Mouse (Mus musculus) frontal cortex, postnatal 14 days (tissue): ENCODE data around the gene Gm49776.

Experiments
- DNase-seq, 2 experiments: peaks; one replicate each; pipeline ENCODE4 v3.0.0; 2022; ENCODE audit warnings: low spot score in 2 of 2

The Gm49776 gene

GRCm38 (mm10) chr16:18234671-18235388, 23.3 kb downstream of the Gm49776 start, which contains the start of gene Zdhhc8:
Gene Zdhhc8 (minus strand): TSS chr16:18235136.
- DNase-seq = peak in 1 of 2 experiments; percentile 70

- DNase-seq = no peak
Observed at GRCm38 (mm10) chr16:18233919-18234670, 24.0 kb downstream of the Gm49776 start.

- no peak for DNase-seq
Observed at GRCm38 (mm10) chr16:18233451-18233850, 24.7 kb downstream of the Gm49776 start.

- no peak for DNase-seq
Observed at GRCm38 (mm10) chr16:18231451-18231850, 26.7 kb downstream of the Gm49776 start.

- no peak for DNase-seq
Observed at GRCm38 (mm10) chr16:18231047-18231446, 27.1 kb downstream of the Gm49776 start.

GRCm38 (mm10) chr16:18230617-18231016, 27.5 kb downstream of the Gm49776 start:
- no peak for DNase-seq

GRCm38 (mm10) chr16:18229622-18230021, 28.5 kb downstream of the Gm49776 start:
- peak; percentile 81 for DNase-seq

- no peak for DNase-seq
Observed at GRCm38 (mm10) chr16:18228856-18229255, 29.3 kb downstream of the Gm49776 start.

- DNase-seq = no peak
Observed at GRCm38 (mm10) chr16:18227897-18228422, 30.2 kb downstream of the Gm49776 start.

GRCm38 (mm10) chr16:18227187-18227586, 30.9 kb downstream of the Gm49776 start:
- DNase-seq = no peak

- no peak for DNase-seq
Observed at GRCm38 (mm10) chr16:18222188-18222587, 35.9 kb downstream of the Gm49776 start.

GRCm38 (mm10) chr16:18221543-18221898, 36.6 kb downstream of the Gm49776 start:
- no peak for DNase-seq

- no peak for DNase-seq
Observed at GRCm38 (mm10) chr16:18220856-18221542, 37.1 kb downstream of the Gm49776 start.

- DNase-seq = peak in 1 of 2 experiments; percentile 73
Observed at GRCm38 (mm10) chr16:18220001-18220400, 38.1 kb downstream of the Gm49776 start.

- no peak for DNase-seq
Observed at GRCm38 (mm10) chr16:18218580-18218996, 39.5 kb downstream of the Gm49776 start.

GRCm38 (mm10) chr16:18217579-18217978, 40.5 kb downstream of the Gm49776 start, which contains the start of gene Ccdc188:
Gene Ccdc188 (plus strand): TSS chr16:18217879.
- no peak for DNase-seq

GRCm38 (mm10) chr16:18214858-18215257, 43.3 kb downstream of the Gm49776 start:
- no peak for DNase-seq

- peak; percentile 64 to 81 for DNase-seq
Observed at GRCm38 (mm10) chr16:18213689-18214088, 44.4 kb downstream of the Gm49776 start.

- peak; percentile 78 to 93 for DNase-seq
Observed at GRCm38 (mm10) chr16:18211417-18212171, 46.5 kb downstream of the Gm49776 start.

GRCm38 (mm10) chr16:18210701-18211416, 47.3 kb downstream of the Gm49776 start:
- DNase-seq = peak in 1 of 2 experiments; percentile 69
